Mouse (Mus musculus): ENCODE results near the gene Pnp2. TPM values are rescaled to one million over a fixed set of nuclear protein-coding genes. Genes with fewer than 3 reads are reported as not detected.

The Pnp2 gene
- polyA plus RNA-seq, 1 experiment, result 0.08 TPM

- peak within 1 kb of the TSS; percentile 68 for H3K4me2 ChIP-seq (ENCODE audit: low read depth)
- no peaks in the 10 kb centered on the region for H3K36me3 ChIP-seq (ENCODE audit: control insufficient read depth, insufficient read depth)
- H3ac ChIP-seq (ENCODE audit: control insufficient read depth, insufficient read length), result no peak within 1 kb of the TSS
- H3K27me3 ChIP-seq (ENCODE audit: control insufficient read depth, insufficient read depth, insufficient read length), result no peaks in the 10 kb centered on the region
- TF ChIP-seq MYOD1 (IDR thresholded peaks at IDR 0.05; ENCODE audit: control insufficient read depth in 1 of 3, insufficient read length in 2 of 3, low read depth in 2 of 3) (no peak), MAX (IDR thresholded peaks at IDR 0.05; ENCODE audit: low read depth) (no peak), CEBPB (IDR thresholded peaks at IDR 0.05; ENCODE audit: insufficient read depth, poor library complexity, severe bottlenecking) (no peak), TCF3 (IDR thresholded peaks at IDR 0.05; ENCODE audit: insufficient read length, low read depth) (no peak), POLR2A (IDR thresholded peaks at IDR 0.05; ENCODE audit: insufficient read length, low read depth) (no peak), SRF (IDR thresholded peaks at IDR 0.05; ENCODE audit: control insufficient read depth, insufficient read length, low read depth) (no peak)
- no peak within 1 kb of the TSS for H3K4me3 ChIP-seq
- H3K79me2 ChIP-seq (ENCODE audit: control insufficient read depth, insufficient read depth), result no peaks in the 10 kb centered on the region
These were observed 51.5 kb downstream of the Pnp2 start, which contains the start of gene Rnase10 for GRCm38 (mm10) chr14:51007152-51007801. Rnase10 (plus strand) TSS chr14:51007751.

DNA sequence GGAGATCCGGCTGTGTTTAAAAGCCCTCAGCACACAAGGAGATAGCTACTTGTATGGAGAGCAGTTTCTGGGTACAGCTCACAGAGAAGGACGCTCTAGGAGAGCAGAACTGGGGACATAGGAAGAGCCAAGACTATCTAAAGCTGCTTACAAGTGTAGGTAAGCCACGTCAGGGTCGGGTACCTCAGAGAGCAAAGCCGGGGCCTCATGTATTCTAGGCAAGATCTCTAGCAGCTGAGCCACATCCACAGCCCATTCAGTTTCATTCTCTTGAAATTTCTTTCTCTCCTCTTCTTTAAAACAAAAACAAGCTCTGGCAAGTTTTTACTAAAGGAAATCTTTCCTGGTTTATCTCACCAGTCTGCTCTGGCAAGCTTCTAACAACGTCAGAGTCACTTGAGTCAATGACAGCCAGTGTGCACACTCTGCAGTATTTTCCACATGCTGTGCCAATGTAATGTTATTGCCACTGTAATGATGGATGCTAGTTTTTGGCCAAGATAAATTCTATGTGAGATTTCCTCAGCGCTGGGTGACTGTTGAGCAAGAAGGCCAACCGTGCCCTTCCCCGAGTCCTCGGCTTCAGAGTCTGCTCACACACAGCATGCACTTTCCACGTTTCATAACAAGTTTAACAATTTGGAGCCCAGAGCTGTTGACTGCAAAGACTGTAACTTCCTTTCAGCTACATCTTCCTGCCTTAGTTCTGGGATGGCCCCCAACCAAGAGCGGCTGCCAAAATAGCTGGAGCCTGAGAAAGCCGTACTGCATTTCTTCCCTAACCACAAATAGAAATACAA is 52.3 kb downstream of the Pnp2 start:
- Histone ChIP-seq H3ac (ENCODE audit: control insufficient read depth, insufficient read length) (no peak overlapping the region), H3K36me3 (ENCODE audit: control insufficient read depth, insufficient read depth) (no peaks in the 10 kb centered on the region), H3K4me3 (no peak overlapping the region), H3K4me2 (ENCODE audit: low read depth) (peak overlapping the region; percentile 68), H3K27me3 (ENCODE audit: control insufficient read depth, insufficient read depth, insufficient read length) (no peaks in the 10 kb centered on the region), H3K79me2 (ENCODE audit: control insufficient read depth, insufficient read depth) (no peaks in the 10 kb centered on the region)
- TF ChIP-seq TCF3 (IDR thresholded peaks at IDR 0.05; ENCODE audit: insufficient read length, low read depth) (no peak), USF1 (IDR thresholded peaks at IDR 0.05; ENCODE audit: low read depth) (no peak), POLR2A (IDR thresholded peaks at IDR 0.05; ENCODE audit: insufficient read length, low read depth) (no peak), E2F4 (IDR thresholded peaks at IDR 0.05; ENCODE audit: insufficient read depth) (no peak), MYOG (IDR thresholded peaks at IDR 0.05; ENCODE audit: control insufficient read depth in 1 of 3, insufficient read depth in 1 of 3, insufficient read length in 2 of 3, low read depth in 2 of 3) (no peak), SRF (IDR thresholded peaks at IDR 0.05; ENCODE audit: control insufficient read depth, insufficient read length, low read depth) (no peak), MAX (IDR thresholded peaks at IDR 0.05; ENCODE audit: low read depth) (no peak), CEBPB (IDR thresholded peaks at IDR 0.05; ENCODE audit: insufficient read depth, poor library complexity, severe bottlenecking) (no peak), MYOD1 (IDR thresholded peaks at IDR 0.05; ENCODE audit: control insufficient read depth in 1 of 3, insufficient read length in 2 of 3, low read depth in 2 of 3) (no peak), TCF12 (IDR thresholded peaks at IDR 0.05; ENCODE audit: insufficient read depth, poor library complexity, severe bottlenecking) (no peak)

- H3K27me3 ChIP-seq (ENCODE audit: control insufficient read depth, insufficient read depth, insufficient read length), result no peaks in the 10 kb centered on the region
- peak overlapping the region; percentile 68 for H3K4me2 ChIP-seq (ENCODE audit: low read depth)
- TF ChIP-seq MAX (IDR thresholded peaks at IDR 0.05; ENCODE audit: low read depth) (no peak), MYOD1 (IDR thresholded peaks at IDR 0.05; ENCODE audit: control insufficient read depth in 1 of 3, insufficient read length in 2 of 3, low read depth in 2 of 3) (no peak), POLR2A (IDR thresholded peaks at IDR 0.05; ENCODE audit: insufficient read length, low read depth) (no peak)
These were observed 53.0 kb downstream of the Pnp2 start for GRCm38 (mm10) chr14:51008781-51009180.

GRCm38 (mm10) chr14:51009572-51009971 is 53.8 kb downstream of the Pnp2 start:
- Histone ChIP-seq H3ac (ENCODE audit: control insufficient read depth, insufficient read length) (no peak overlapping the region), H3K79me2 (ENCODE audit: control insufficient read depth, insufficient read depth) (no peaks in the 10 kb centered on the region), H3K36me3 (ENCODE audit: control insufficient read depth, insufficient read depth) (no peaks in the 10 kb centered on the region), H3K27me3 (ENCODE audit: control insufficient read depth, insufficient read depth, insufficient read length) (no peaks in the 10 kb centered on the region), H3K4me2 (ENCODE audit: low read depth) (peak overlapping the region; percentile 68), H3K4me3 (no peak overlapping the region)
- TF ChIP-seq USF1 (IDR thresholded peaks at IDR 0.05; ENCODE audit: low read depth) (no peak), SRF (IDR thresholded peaks at IDR 0.05; ENCODE audit: control insufficient read depth, insufficient read length, low read depth) (no peak), TCF12 (IDR thresholded peaks at IDR 0.05; ENCODE audit: insufficient read depth, poor library complexity, severe bottlenecking) (no peak), MYOG (IDR thresholded peaks at IDR 0.05; ENCODE audit: control insufficient read depth in 1 of 3, insufficient read depth in 1 of 3, insufficient read length in 2 of 3, low read depth in 2 of 3) (no peak)

More at GRCm38 (mm10) chr14:51008781-51009180, 53.0 kb downstream of the Pnp2 start:
- no peaks in the 10 kb centered on the region for H3K79me2 ChIP-seq (ENCODE audit: control insufficient read depth, insufficient read depth)
- H3ac ChIP-seq (ENCODE audit: control insufficient read depth, insufficient read length), result no peak overlapping the region
- no peak overlapping the region for H3K4me3 ChIP-seq
- no peaks in the 10 kb centered on the region for H3K36me3 ChIP-seq (ENCODE audit: control insufficient read depth, insufficient read depth)

Other genes starting within 250 kb of the Pnp2 start
- not detected for gene Olfr748, start 248.6 kb upstream of the Pnp2 start, polyA plus RNA-seq (2012; fragmentation: generic; extraction: Trizol)
- not detected for gene Olfr749, start 210.9 kb upstream of the Pnp2 start, polyA plus RNA-seq (2012; fragmentation: generic; extraction: Trizol)
- gene Ttc5, start 170.5 kb upstream of the Pnp2 start, polyA plus RNA-seq (2012; fragmentation: generic; extraction: Trizol), result 26.7 TPM
- gene Ccnb1ip1, start 148.3 kb upstream of the Pnp2 start, polyA plus RNA-seq (2012; fragmentation: generic; extraction: Trizol), result 0.16 TPM
- 22.1 TPM for gene Parp2, start 148.2 kb upstream of the Pnp2 start, polyA plus RNA-seq (2012; fragmentation: generic; extraction: Trizol)
- gene Tep1, start 85.4 kb upstream of the Pnp2 start, polyA plus RNA-seq (2012; fragmentation: generic; extraction: Trizol), result 20.6 TPM
- gene Klhl33, start 58.5 kb upstream of the Pnp2 start, polyA plus RNA-seq (2012; fragmentation: generic; extraction: Trizol), result 4.9 TPM
- gene Osgep, start 31.1 kb upstream of the Pnp2 start, polyA plus RNA-seq (2012; fragmentation: generic; extraction: Trizol), result 81.0 TPM
- gene Apex1, start 31.0 kb upstream of the Pnp2 start, polyA plus RNA-seq (2012; fragmentation: generic; extraction: Trizol), result 113 TPM
- 71.3 TPM for gene Pip4p1, start 25.1 kb upstream of the Pnp2 start, polyA plus RNA-seq (2012; fragmentation: generic; extraction: Trizol)
- 20.4 TPM for gene Pnp, start 24.9 kb upstream of the Pnp2 start, polyA plus RNA-seq (2012; fragmentation: generic; extraction: Trizol)
- 11.9 TPM for gene Gm49342, start 11.5 kb upstream of the Pnp2 start, polyA plus RNA-seq (2012; fragmentation: generic; extraction: Trizol)
- 0.10 TPM for gene Rnase10, start 51.8 kb downstream of the Pnp2 start, polyA plus RNA-seq (2012; fragmentation: generic; extraction: Trizol)
- not detected for gene Rnase9, start 85.9 kb downstream of the Pnp2 start, polyA plus RNA-seq (2012; fragmentation: generic; extraction: Trizol)
- not detected for gene Rnase11, start 94.2 kb downstream of the Pnp2 start, polyA plus RNA-seq (2012; fragmentation: generic; extraction: Trizol)
- gene Rnase12, start 101.7 kb downstream of the Pnp2 start, polyA plus RNA-seq (2012; fragmentation: generic; extraction: Trizol), result not detected
- not detected for gene Olfr750, start 118.4 kb downstream of the Pnp2 start, polyA plus RNA-seq (2012; fragmentation: generic; extraction: Trizol)
- gene Rnase4, start 135.1 kb downstream of the Pnp2 start, polyA plus RNA-seq (2012; fragmentation: generic; extraction: Trizol), result 17.8 TPM
- gene Ang, start 135.2 kb downstream of the Pnp2 start, polyA plus RNA-seq (2012; fragmentation: generic; extraction: Trizol), result 1.3 TPM
- 0.05 TPM for gene Eddm3b, start 158.4 kb downstream of the Pnp2 start, polyA plus RNA-seq (2012; fragmentation: generic; extraction: Trizol)
- gene Rnase6, start 167.9 kb downstream of the Pnp2 start, polyA plus RNA-seq (2012; fragmentation: generic; extraction: Trizol), result 0.12 TPM
- gene Rnase1, start 190.8 kb downstream of the Pnp2 start, polyA plus RNA-seq (2012; fragmentation: generic; extraction: Trizol), result 0.17 TPM
- gene Rnase2b, start 206.3 kb downstream of the Pnp2 start, polyA plus RNA-seq (2012; fragmentation: generic; extraction: Trizol), result not detected
- gene Ang2, start 243.2 kb downstream of the Pnp2 start, polyA plus RNA-seq (2012; fragmentation: generic; extraction: Trizol), result 1.4 TPM
- gene Ear14, start 247.4 kb downstream of the Pnp2 start, polyA plus RNA-seq (2012; fragmentation: generic; extraction: Trizol), result not detected

Data from myocyte (in vitro differentiated cells).